Mouse (Mus musculus) yolk sac, embryonic 10.5 days (tissue): ENCODE measurements at regions not wholly inside any gene's neighbourhood (a gene's known extent, or its start where the extent isn't known, plus 50 kb on each side); places are given as distances from the start of the nearest gene placed in this dataset.

ENCODE experiments used
- DNase-seq: peaks from one replicate; pipeline ENCODE4 v3.0.0-alpha.2; 2017; ENCODE audit warnings: low spot score

DNA sequence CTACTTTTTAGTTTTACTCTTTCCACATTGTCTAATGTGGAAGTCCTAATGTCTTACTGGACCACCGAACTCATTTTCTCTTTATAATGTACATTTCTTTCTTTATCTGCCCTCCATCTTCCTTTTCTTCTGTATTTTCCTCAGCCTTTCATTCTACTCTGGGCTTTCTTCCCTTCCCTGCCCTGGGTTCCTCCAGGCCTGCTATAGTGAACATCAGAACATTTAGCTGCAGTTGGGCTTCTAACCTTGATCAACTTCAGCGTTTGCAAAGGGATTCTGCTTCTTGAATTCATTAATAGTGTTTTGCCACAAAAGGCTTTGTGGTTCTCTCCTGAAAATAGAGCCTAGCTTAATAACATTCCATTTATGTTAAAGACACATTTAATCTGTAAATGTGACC is 342.5 kb upstream of the Tmem161b start:
- DNase-seq = no peak

DNA sequence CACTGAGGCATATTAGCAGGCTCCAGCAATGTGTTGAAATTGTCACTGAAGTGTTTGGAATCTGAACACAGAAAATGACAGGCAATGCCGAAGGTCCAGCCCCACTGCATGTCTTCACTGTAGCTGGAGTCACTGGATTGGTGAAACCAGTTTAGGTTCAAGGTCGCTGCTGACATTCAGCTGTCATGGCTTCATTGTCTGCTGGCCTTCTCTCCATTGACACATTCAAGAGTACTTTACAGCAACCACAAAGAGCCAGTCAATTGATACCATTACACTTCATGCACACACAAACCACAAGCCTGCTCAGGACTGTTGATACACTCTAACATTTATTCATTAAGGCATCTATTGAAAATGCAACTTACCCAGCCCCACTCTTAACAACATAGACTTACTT is 341.8 kb upstream of the Tmem161b start:
- DNase-seq = no peak

DNA sequence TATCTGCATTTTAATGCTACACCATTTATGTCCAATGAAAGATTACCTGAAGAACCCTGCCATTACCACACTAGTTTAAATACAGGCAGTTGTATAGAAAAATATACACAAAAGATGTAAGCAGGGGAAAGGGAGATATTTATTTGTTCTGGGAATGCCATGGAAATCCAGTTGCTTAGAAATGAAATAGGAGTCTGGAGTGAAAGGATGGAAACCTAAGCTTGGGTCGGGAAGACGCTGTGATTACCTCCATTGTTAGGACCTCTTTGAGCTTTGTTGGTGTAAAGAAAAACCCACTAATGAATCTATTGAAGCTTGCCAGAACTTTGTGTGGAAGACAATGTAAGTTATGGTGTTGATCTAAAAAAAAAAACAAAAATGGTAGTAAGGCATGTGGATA is 341.3 kb upstream of the Tmem161b start:
- no peak for DNase-seq

DNA sequence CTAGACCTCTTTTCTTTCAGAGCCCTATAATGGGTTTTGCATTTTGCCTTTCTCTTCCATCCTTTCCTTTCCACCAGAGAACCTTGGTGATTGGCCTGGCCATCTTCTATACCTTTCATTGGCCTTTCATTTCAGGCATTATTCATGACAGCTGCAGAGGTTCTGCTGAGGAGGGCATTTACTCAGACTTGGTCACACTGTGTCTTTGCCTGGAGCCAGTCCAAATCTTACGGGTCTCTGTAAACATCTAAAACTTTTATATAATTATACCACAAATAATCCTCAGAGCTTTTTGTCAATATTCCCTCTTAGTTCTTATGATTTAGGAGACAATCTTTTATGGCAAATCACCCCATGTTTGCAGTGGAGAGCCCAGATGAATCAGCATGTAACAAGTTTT is 339.3 kb upstream of the Tmem161b start:
- no peak for DNase-seq

DNA sequence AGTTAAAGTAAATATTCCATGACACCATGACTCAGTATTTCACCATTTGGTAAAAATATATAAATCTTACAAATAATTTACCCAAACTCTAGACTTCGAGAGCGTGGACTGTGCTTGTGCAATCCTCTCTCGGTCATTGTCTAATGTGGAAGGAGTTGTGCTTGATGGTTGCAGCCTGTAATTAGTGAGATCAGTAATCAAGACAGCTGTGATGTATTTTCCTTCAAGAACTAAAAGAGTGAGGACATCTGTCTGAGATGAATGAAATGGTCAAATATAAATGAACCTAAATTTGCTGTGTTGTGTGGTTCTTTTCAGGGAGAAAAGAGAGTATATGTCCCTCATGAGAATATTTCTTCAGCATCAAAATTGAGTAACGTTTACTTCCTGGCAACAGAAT is 338.3 kb upstream of the Tmem161b start:
- no peak for DNase-seq

DNA sequence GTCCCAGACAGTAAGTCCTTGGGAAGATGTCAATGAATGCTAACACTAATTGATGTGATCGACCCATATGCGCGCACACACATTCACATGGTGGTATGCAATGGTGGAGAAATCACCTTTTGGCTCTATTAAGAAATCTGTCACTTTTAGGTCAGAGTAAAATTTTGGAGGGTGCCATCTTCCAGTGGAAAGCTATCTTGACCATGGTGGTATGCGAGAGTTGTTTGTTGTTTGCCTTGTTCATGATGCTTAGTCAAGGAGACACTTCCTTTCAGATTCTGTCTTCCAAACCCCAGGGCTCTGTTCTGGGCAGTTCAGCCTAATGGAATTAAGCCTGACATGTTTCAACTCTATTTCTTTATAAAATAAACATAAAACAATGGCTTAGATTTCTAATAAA is 337.9 kb upstream of the Tmem161b start:
- DNase-seq = no peak

DNA sequence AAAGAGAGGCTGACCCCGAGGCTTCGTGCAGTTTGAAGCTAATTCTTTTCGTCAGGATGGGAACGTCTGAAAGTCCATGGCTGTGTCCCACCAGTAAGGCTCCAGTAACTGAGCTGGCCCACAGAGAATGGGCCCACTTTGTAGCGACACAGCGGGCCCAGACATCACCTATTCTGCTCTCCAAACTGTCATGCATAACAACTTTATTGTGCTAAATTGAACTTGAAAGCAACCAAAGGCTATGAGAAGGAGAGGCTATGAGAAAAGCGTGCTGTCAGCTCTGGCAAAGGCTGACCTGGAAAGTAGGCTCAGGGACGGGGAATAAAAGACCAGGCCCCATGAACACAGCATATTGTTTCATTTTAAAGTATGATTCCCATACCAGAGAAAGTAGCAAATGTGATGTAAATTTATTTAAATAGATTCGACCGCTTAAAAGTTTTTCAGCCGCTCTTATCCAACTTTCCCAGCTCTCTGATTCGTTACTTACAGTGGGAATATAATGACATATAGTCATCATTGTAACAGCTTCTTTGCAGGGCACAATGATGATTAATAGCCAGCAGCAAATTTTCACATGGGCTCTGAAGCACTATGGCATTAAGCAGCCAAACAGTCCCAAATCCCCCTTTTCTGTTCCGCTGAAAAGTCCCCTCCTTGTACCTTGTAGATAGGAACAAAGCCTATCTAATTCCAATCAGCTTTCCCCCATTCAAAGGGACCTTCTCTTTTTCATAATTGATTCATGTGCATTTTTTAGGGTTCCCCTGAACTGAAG is 337.1 kb upstream of the Tmem161b start:
- DNase-seq = no peak

DNA sequence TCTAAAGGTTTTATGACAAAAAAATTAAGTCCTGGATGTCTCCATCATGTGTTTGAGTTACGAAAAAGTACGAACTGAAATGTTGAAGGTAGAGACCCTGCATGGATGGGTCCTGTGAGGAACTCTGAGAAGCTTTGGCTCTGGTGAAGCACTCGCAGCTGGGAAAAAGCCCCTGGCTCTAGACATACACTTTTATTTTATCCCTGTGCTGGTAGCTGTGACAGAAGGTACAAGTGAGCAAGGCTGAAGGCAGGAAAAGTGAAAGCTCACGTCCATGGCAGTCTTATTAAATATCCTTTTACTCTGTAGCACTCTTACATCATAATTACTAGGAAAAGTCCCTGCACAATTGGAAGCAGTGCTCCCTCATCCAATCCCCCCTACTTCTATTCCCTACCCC is 336.4 kb upstream of the Tmem161b start:
- no peak for DNase-seq

DNA sequence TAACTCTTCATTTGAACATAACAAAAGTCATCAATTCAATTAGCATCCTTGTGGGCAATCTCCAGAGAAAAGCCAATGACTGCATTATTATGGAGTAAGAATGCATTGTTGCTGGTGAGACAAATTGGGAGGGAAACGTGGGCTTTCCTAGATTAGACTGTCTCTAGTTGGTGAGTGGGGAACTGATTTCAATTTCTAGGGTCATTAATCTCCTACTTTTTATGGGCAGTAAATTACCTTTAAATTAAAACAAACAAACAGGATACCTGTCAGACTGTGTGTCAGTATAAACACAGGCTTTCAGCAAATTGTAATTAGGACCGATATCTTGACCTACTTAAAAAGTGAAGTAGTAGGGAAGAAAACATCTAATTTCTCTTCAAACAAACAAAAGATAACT is 307.4 kb upstream of the Tmem161b start:
- DNase-seq = no peak

DNA sequence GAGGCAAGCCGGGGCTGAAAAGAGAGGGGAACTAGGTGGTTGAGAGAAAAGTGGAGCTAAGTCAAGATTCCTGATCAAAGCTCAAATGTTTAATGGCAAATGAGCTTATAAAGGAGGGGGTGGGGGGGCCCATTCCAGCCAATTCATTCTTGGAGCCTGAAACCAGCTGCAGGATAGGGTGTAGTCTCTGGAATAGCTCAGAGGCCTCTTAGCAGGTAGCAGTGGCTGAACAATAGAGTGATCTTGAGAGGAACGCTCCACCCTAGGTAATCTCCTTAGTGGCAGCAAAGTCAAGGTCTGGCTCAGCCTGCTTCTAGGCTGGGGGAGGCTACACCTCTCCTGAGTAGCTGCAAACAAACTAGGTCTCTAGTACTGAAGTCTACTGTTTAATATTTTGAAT is 289.3 kb upstream of the Tmem161b start:
- DNase-seq = no peak

DNA sequence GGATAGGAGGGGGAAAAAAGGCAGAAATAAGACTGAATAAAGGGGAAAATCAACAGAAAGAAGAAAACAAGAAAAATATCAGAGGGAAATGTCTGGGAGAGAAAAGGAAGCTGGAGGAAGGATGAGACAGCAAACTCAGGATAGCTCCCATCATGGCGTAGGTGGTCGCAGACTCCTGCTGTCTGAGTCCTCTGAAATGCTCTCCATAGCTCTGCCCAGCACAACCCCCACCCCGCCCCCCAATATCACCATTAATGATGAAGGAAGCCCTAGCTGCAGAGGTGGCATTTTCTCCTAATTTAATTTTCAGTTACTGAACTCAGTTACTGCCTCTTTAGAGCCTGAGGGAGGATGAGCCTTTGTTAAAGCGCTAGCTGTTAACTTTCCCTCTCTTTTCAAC is 275.6 kb upstream of the Tmem161b start:
- DNase-seq = no peak

DNA sequence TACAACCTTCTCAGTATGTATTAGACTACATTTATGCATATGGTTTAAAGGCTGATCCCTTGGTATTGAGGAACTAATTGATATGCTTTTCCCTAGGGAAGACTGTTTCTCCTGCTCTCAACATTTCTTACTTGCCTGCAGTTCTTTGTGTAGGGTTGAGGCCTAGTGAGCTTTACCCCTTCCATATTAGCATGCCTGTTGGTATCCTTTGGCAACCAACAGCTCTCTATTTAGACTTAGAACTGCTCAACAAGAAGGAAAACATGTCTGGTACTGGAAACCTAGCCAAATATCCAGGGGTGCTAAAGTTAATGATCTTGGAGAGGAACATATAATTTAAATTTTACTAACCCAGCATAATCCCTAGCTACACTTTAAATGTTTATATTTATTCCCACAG is 270.9 kb upstream of the Tmem161b start:
- no peak for DNase-seq

DNA sequence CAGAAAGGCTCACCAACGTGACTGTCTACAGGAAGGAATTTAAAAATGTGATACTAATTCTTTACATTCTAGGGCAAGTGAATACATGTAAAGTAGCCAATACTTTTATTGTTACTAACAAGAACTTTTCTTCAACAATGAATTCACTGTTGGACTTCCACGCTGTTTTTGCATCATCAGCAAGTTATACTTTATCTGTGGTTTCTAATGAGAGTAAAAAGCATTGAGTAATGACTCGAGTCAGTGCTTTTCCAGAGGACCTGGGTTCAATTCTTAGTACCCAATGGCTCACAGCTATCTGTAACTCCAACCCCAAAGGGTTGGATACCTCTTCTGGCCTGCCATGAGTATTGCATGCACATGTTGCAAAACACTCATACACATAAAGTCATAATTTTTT is 270.3 kb upstream of the Tmem161b start:
- no peak for DNase-seq

DNA sequence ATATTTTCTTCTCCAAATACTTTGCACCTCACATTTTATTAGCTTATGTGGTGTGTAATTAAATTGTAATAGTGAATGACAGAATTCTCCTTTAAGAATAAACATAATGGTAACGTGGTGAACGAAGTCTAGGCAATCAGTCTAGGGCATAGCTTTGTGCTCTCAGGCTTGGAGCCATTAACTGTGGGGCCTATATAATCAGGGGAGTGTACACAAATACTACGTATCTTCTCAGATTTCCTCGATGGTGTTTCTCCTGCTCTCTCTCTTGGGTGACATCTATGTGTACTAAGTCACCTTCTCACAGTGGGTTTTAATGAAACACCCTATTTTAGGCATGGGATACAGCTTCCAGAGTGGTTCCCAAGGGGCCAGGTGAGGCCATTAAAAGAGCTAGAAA is 269.7 kb upstream of the Tmem161b start:
- DNase-seq = no peak

DNA sequence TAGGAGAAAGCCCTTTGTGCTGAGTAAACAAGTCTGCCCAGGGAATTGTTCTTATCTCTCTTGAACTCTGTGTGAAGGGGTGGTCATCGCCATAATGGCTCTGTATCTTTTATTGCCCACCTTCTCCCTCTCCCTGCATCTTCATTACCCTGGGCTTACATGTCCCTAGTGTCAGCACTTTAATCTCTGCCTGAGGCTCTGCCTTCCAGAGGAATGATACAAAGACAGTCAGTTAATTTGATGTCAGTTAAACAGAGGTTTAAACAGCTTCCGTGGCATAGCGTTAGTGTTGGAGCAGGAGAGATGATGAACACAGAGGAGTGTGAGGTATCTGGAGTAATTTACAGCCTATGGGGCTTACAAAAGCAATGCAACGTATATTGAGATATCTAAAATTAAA is 269.2 kb upstream of the Tmem161b start:
- DNase-seq = no peak

DNA sequence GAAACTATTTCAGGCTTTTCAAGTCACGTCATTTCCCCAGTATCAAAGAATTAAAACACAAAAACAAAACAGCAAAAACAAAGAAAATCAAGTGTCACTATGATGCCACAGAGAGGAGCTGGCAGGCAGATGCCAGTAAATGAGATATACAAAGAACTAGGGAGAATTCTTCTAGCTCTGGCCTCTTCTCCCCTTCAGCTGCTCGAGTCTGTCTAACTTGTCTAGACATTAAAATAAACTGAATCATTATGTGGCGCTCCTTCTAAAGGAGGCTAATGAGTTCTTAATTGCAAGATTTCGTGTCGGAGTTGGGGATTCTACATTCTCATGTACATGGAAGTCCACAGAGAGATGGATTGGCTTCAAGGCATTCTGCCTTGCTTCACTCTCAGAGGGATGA is 266.4 kb upstream of the Tmem161b start:
- DNase-seq = no peak

DNA sequence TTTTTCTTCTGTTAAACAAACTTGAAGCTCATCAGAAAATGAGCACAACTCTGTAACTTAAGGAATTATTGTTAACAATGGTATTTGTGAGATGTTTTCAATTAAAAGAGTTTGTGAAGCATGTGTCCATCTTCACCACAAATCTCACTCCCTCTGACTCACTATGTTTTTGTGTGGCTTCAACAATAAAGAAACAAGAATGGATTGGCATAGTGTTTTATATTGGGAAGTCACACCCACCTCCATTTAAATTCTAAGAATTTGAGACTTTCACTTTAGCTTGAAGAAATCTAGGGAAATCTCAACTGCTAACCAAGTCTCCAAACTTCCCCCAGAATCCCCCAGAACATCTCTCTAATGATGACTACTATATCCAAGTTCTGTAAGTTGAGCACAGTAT is 243.6 kb upstream of the Tmem161b start:
- DNase-seq = no peak

DNA sequence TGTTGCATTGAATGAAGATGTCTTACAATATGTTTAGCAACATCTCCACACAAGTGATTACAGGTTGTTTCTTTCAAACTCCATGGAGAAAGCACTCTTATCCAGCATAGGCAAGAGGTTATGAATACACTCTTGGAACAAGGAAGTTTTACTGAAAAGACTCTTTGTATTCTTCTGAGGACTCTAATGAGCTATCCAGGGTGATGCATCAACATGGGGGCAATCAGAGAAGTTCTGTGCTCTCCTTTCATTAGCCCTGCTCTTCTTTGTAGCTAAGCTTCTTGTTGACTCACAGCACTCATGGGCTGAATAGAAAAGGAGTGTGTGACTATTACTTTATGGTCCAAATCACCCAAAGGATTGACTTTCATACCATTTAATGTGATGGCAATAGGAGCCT is 242.6 kb upstream of the Tmem161b start:
- DNase-seq = no peak

DNA sequence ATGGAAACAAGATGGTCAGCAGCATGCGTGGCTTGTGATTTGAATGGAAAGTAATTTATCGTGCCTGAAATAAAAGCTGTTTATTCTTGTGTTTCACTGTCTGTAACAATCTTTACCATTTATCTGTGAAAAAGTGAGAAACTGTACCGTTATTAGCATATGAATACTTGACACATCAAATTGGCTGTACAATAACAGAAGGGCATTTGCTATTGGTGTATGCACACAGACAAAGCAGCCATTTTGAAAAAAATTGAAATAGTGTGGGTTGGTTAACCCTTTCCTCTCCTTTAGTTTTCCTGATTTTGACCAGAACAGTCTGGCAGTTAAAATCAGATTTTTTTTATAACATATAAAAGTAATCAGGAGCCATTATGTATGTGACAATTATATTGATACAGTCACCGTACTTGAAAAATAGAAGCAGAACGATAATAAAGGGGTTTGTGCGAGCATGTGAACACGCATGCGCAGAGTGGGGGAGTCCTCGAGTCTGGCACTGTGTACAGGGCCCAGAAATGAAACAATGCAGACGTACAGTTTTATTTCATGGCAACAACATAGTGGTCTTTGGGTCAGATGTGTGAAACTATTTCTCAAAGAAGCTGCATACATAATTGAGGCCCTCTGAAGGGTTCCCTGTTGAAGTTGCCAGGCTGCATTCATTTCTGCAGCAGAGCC is 237.3 kb upstream of the Tmem161b start:
- DNase-seq = no peak

DNA sequence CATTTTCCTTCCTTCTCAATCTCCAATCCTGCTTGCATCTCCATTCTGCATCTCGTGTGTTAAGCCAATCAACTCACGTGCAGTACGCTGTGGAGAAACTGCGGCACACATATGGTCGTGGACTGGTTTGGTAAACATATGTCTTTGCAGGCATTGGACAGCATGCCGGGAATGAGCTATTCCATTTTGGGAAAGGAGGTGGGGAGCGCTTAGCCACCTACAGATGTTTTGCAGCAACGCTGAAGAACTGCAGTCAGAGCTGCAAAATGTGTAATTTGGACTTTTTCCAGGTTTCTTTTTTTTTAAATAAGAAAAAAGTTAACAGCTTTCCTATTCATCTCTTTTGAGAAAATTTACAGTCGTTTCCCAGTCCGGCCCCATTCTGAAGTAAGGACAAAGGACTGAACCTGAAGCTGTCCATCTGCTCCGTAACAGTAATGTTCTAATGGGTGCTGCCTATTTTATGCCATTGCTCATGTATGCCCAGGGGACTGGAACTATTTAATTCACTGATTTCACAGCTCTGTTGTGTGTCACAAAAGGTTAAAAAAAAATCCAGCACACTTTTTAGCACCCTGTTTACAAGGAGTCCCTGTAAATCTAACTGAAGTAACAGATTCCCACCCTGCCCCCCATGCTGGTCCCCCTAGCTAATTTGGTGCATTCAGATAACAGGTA is 234.2 kb upstream of the Tmem161b start:
- DNase-seq = no peak

DNA sequence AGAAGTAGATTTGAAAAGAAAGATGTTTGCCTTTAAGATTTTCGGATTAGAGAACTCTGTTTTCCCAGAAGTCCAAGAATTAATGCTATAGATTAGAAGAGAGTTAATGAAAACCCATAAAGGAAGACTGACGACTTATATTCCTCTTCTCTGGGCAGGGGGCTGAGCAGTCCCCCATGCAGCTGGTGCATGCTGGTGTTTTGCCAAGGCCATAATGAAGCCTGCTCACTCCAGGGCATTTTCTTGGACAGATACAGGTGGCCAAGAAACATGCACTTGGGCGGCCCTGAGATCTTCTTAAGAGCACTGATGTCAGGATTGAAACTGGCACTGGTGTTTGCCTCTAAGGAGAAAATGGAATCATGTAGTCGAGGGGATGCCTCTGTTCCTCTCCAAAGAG is 233.6 kb upstream of the Tmem161b start:
- no peak for DNase-seq

DNA sequence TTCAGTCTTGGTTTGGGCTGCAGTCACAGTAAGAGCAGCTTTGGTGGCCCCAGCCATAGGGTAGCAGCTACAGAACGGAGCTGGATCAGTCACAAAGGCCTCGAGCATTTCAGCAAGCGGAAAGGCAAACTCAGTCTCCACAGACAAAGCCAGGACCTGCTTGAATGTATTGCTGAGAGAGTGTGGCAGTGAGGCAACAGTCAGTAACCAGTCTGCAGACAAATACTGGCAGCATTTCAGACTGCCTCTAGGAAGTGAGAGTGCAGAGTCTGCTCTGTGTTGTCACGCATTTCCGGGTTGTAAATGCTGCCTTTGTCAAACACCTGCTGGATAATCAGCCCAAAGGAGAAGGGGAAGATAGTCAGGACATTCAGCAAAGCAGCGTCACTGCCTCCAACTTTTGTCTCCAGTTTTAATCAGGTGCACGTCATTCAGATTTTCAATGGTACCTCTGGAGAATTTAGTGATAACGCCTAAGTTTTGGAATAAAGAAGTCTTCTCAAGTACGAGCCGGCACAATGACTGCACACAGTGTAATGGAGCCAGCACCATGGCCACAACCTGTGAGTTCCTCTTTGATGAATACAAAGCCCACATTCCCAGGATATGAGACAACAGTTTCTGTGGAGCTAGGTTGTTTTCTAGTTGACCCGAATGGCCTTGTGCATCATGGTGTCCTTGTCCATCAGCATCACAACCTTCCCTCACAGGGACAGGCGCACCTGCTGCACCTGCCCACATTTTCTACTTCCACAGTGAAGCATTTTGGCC is 224.3 kb upstream of the Tmem161b start:
- no peak for DNase-seq

DNA sequence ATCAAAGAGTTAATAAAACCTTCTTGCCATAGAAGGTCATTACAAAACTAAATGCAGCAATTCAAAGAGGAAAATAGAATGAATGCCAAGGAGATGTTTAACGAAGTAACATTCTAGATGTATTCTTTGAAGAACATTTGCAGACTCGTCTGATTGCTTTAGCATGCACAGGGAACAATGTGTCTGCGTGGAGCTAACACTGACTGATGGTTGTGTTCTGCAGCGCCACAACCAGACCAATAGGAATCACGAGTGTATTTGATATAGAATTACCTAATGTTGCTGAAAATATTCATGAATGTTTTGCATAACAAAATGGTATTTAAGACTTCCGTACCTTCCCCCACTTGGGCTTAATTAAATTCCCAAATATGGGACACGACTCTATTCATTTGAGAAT is 200.3 kb upstream of the Tmem161b start:
- DNase-seq = no peak
